Comparison of ENCODE assay signal across 27 mouse cellular contexts in genomic region chr9:42318455-42318987, GRCm38 (mm10). TPM values are rescaled to one million over a fixed set of nuclear protein-coding genes. Genes with fewer than 3 reads are reported as not detected.
DNase-seq lines count a peak whose midpoint lies in the region; ATAC-seq lines count a peak whose summit lies in the region.
"Had no signal": no experiment of that assay in that cellular context is flagged by ENCODE, and none has a peak within 500 bp of the region (broad histone marks: within the 10 kb centered on the region; RNA-seq: fewer than 3 reads in every experiment).

No protein-coding gene starts in this region.

- no peak overlapping the region for H3K9ac ChIP-seq in hindbrain, embryonic 12.5 days
- H3K9ac ChIP-seq: embryonic facial prominence, embryonic 13.5 days; hindbrain, embryonic 14.5 days had no signal

- 89% methylated on average over 9 of the region's 9 CpGs for WGBS in hindbrain, embryonic 12.5 days

- H3K4me2 ChIP-seq in hindbrain, embryonic 12.5 days (replicated peaks) = no peak overlapping the region
- H3K4me2 ChIP-seq: embryonic facial prominence, embryonic 13.5 days; heart, embryonic 11.5 days; hindbrain, embryonic 14.5 days had no signal

- no peaks in the 10 kb centered on the region for H3K36me3 ChIP-seq in hindbrain, embryonic 12.5 days
- H3K36me3 ChIP-seq: embryonic facial prominence, embryonic 10.5 days; embryonic facial prominence, embryonic 13.5 days; hindbrain, embryonic 10.5 days had no signal

- H3K9me3 ChIP-seq in hindbrain, embryonic 12.5 days (replicated peaks) = no peaks in the 10 kb centered on the region
- H3K9me3 ChIP-seq: embryonic facial prominence, embryonic 13.5 days had no signal

- H3K27ac ChIP-seq in hindbrain, embryonic 12.5 days = no peak overlapping the region
- H3K27ac ChIP-seq: embryonic facial prominence, embryonic 10.5 days; embryonic facial prominence, embryonic 13.5 days; hindbrain, embryonic 10.5 days; hindbrain, embryonic 14.5 days; hindbrain, postnatal 0 days had no signal

- ATAC-seq in granulocyte monocyte progenitor cell, adult 5-6 weeks (replicated peaks; ENCODE audit: poor library complexity, severe bottlenecking) = peak; percentile 66
- ATAC-seq in hindbrain, embryonic 12.5 days (ENCODE audit: low FRiP score) = no peak
- ATAC-seq: CD4-positive, CD25-positive, alpha-beta regulatory T cell, adult 4 months; forebrain, embryonic 14.5 days; hindbrain, postnatal 0 days; inflammation-experienced regulatory T-cells, adult 6 months; intestine, embryonic 16.5 days had no signal

- H3K4me3 ChIP-seq in hindbrain, embryonic 12.5 days = no peak overlapping the region
- H3K4me3 ChIP-seq: embryonic facial prominence, embryonic 10.5 days; embryonic facial prominence, embryonic 13.5 days; erythroblast, embryonic 14.5 days; hindbrain, embryonic 10.5 days had no signal

- no peaks in the 10 kb centered on the region for H3K27me3 ChIP-seq in hindbrain, embryonic 12.5 days
- H3K27me3 ChIP-seq: embryonic facial prominence, embryonic 13.5 days had no signal

- no peaks in the 10 kb centered on the region for H3K4me1 ChIP-seq in hindbrain, embryonic 12.5 days
- H3K4me1 ChIP-seq: embryonic facial prominence, embryonic 10.5 days; hindbrain, embryonic 10.5 days had no signal

- DNase-seq in heart, adult 11 months = peak; percentile 59
- DNase-seq in heart, adult 9 months (ENCODE audit: low spot score in 2 of 2) = no peak
- peak; percentile 58 for DNase-seq in brain, adult 2 months (ENCODE audit: low read depth, low spot score)
- no peak for DNase-seq in kidney, adult 18-20 months
- DNase-seq: adrenal gland, adult 2 months; adrenal gland, postnatal 14 days; cerebellum, adult 11-12 months; cerebellum, adult 8-10 months; cerebellum, postnatal 10 days; cerebellum, postnatal 36 days; embryo, embryonic 11 days; gastrocnemius, postnatal 10 days; gastrocnemius, postnatal 36 days; heart, adult 18-20 months had no signal

RNA-seq across cellular contexts. Expression of gene Sc5d, which starts 54.5 kb away (rescaled TPM):
- total RNA-seq in granulocyte monocyte progenitor cell, adult 5-6 weeks (2014; fragmentation: Nextera tagmentation) = 12.3 and 14.4 TPM in 2 replicates
- 20.1 and 29.9 TPM in 2 replicates for total RNA-seq in granulocyte monocyte progenitor cell, adult 5-6 weeks (2017)
- polyA plus RNA-seq in hindbrain, embryonic 12.5 days (2016; fragmentation: Nextera tagmentation; extraction: Ambion mirVana) = 67.4 and 71.9 TPM in 2 replicates

Comparison
In these comparisons a context has a peak if more than half of its experiments do, and no peak if none do; other contexts are left out.
1. DNase-seq: peak in heart, adult 11 months (single experiment) and brain, adult 2 months (single experiment); none in heart, adult 9 months (0 of 2) and kidney, adult 18-20 months (single experiment).